Mouse (Mus musculus) neural tube, embryonic 15.5 days (tissue): ENCODE measurements at regions not wholly inside any gene's neighbourhood (a gene's known extent, or its start where the extent isn't known, plus 50 kb on each side); places are given as distances from the start of the nearest gene placed in this dataset.

Experiments used
- ATAC-seq: fragments of 200-750 bp; cut with Nextera tagmentation; 2 replicates; pipeline ENCODE4 v1.8.0; 2017; ENCODE audit warnings: mild to moderate bottlenecking, moderate TSS enrichment, moderate library complexity; ENCODE audit not compliant: low FRiP score
- H3K27ac ChIP-seq: fragments of 300-500 bp; sonication (generic); replicated peaks from 2 replicates; pipeline ENCODE4 v1.5.1; 2015; ENCODE audit warnings: mild to moderate bottlenecking, inconsistent platforms
- H3K27me3 ChIP-seq: fragments of 300-500 bp; sonication (generic); replicated peaks from 2 replicates; pipeline ENCODE4 v1.6.1; 2015; ENCODE audit warnings: inconsistent platforms
- H3K36me3 ChIP-seq: fragments of 300-500 bp; sonication (generic); 2 replicates; pipeline ENCODE4 v1.6.1; 2015; ENCODE audit warnings: inconsistent platforms
- H3K4me1 ChIP-seq: fragments of 300-500 bp; sonication (generic); 2 replicates; pipeline ENCODE4 v1.6.1; 2015; ENCODE audit warnings: inconsistent platforms
- H3K4me2 ChIP-seq: fragments of 300-500 bp; sonication (generic); 2 replicates; pipeline ENCODE4 v1.6.1; 2015; ENCODE audit warnings: inconsistent platforms, mild to moderate bottlenecking, moderate library complexity
- H3K4me3 ChIP-seq: fragments of 300-500 bp; sonication (generic); replicated peaks from 2 replicates; pipeline ENCODE4 v1.5.1; 2015; ENCODE audit warnings: mild to moderate bottlenecking, inconsistent platforms
- H3K9ac ChIP-seq: fragments of 300-500 bp; sonication (generic); replicated peaks from 2 replicates; pipeline ENCODE4 v1.6.1; 2015; ENCODE audit warnings: mild to moderate bottlenecking, inconsistent platforms
- H3K9me3 ChIP-seq: fragments of 300-500 bp; sonication (generic); replicated peaks from 2 replicates; pipeline ENCODE4 v1.6.1; 2016; ENCODE audit warnings: inconsistent platforms
- WGBS: fragments of 180-500 bp; shearing (Covaris S2); methylation state at CpG from one replicate; pipeline ENCODE4 v1.1.7; 2015; ENCODE audit warnings: mixed read lengths; 5-methylcytosine and 5-hydroxymethylcytosine counted together

DNA sequence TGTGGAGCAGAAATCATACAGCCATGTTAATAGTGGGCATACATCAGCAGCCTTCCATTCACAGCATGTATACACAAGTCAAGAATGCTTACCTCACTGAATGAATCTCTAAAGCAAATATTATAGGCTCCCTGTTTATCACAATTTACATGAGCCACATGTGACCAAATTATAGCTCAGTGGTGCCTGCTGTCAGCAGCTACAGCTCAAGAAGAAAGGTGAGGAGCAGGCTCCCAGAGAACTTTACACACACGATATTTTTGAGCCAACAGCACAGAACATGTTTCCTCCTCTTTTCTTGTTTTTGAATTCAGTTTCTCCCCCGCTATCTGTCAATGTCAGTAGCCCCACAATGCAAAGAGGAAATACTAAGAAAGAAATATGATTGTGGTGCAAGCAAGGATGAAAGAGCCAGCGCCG lies 1605.4 kb downstream of the 4930444P10Rik start:
- no peaks in the 10 kb centered on the region for H3K9me3 ChIP-seq
- H3K4me1 ChIP-seq, result no peaks in the 10 kb centered on the region
- H3K36me3 ChIP-seq, result no peaks in the 10 kb centered on the region
- no peaks in the 10 kb centered on the region for H3K27me3 ChIP-seq
- H3K9ac ChIP-seq, result no peak overlapping the region
- no peak overlapping the region for H3K4me2 ChIP-seq
- ATAC-seq, result no peak
- H3K4me3 ChIP-seq, result no peak overlapping the region
- H3K27ac ChIP-seq, result no peak overlapping the region
- 35% methylated on average over 4 of the region's 4 CpGs for WGBS

DNA sequence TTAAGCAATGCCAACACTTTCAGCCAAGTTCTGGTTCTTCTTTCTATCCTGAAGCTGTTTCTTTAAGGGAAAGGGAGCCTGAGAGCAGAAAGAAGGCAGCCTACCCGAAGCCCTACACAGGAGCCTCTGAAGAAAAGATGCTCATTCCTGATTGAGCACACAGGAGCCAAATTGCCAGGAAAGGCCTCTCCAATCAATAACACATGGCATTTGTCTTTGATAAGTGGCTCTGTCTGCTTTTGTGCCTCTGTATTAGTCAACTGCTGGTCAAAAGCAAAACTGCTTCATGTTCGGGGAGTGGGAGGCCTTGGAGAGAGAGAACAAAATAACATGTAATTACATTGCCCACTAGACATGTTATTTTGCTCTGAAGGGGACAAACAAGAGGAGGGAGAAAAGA lies 1607.4 kb downstream of the 4930444P10Rik start:
- no peak overlapping the region for H3K4me3 ChIP-seq
- 63% methylated on average over 2 of the region's 2 CpGs for WGBS
- no peak overlapping the region for H3K9ac ChIP-seq
- H3K36me3 ChIP-seq, result no peaks in the 10 kb centered on the region
- no peaks in the 10 kb centered on the region for H3K9me3 ChIP-seq
- H3K4me2 ChIP-seq, result no peak overlapping the region
- no peaks in the 10 kb centered on the region for H3K27me3 ChIP-seq
- no peak for ATAC-seq
- no peaks in the 10 kb centered on the region for H3K4me1 ChIP-seq
- H3K27ac ChIP-seq, result no peak overlapping the region

DNA sequence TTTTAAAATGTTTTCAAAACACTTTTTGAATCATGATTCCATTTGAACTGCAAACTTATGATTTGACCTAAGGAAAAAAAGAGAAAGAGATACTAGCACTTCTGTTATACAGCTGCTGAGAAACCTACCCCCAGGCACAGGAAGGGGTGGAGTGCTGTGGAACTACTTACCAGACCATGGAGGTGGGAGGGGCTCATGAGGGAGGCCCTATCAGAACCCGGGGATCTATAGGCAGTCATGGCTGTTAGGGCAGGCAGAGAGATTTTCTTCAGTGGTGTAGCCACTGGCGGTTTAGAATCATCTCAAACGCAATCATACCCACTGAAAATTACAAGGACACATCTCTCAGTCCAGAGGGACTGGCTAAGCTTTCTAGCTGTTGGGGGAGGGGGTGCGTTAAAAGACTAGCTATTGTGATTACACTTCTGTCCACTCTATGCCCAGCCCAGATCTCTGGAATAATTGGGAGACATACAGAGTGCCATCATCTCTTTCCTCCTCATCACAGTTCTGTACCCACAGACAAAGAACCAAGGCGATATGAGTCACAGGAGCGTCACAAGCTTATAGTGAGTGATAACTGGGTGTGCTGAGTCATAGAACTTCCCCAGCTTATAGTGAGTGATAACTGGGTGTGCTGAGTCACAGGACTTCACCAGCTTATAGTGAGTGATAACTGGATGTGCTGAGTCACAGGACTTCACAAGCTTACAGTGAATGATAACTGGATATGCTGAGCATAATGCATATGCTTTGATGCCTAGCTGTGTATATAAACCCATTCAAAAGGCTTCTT lies 1608.8 kb downstream of the 4930444P10Rik start:
- Histone ChIP-seq H3K4me1 (no peaks in the 10 kb centered on the region), H3K9me3 (no peaks in the 10 kb centered on the region), H3K4me2 (no peak overlapping the region), H3K9ac (no peak overlapping the region), H3K27me3 (no peaks in the 10 kb centered on the region), H3K4me3 (no peak overlapping the region), H3K36me3 (no peaks in the 10 kb centered on the region), H3K27ac (no peak overlapping the region)
- no peak for ATAC-seq
- 89% methylated on average over 6 of the region's 6 CpGs for WGBS

DNA sequence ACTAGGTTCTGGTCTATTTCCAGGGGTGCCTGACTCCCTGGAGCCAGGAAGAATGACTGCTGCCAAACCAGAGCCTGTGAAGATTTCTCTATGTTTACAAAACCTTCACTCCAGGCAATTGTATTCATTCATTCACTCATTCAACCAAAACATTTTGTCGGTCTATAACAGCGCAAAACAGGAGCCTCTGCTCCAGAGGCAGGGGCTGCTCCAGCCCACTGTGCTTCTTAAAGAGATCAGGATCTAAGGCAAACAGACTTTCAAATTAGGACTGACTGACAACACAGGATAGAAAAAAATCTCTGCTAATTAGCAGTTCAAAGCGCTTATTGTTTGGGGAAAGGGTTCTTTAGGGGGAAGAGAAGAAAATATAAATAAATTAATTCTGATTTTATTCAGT lies 1620.8 kb downstream of the 4930444P10Rik start:
- H3K27me3 ChIP-seq, result no peaks in the 10 kb centered on the region
- no peak overlapping the region for H3K4me3 ChIP-seq
- no peaks in the 10 kb centered on the region for H3K9me3 ChIP-seq
- H3K36me3 ChIP-seq, result no peaks in the 10 kb centered on the region
- no peaks in the 10 kb centered on the region for H3K4me1 ChIP-seq
- no peak overlapping the region for H3K27ac ChIP-seq
- H3K9ac ChIP-seq, result no peak overlapping the region
- no peak for ATAC-seq
- WGBS, result 33% methylated on average over 3 of the region's 3 CpGs
- no peak overlapping the region for H3K4me2 ChIP-seq

DNA sequence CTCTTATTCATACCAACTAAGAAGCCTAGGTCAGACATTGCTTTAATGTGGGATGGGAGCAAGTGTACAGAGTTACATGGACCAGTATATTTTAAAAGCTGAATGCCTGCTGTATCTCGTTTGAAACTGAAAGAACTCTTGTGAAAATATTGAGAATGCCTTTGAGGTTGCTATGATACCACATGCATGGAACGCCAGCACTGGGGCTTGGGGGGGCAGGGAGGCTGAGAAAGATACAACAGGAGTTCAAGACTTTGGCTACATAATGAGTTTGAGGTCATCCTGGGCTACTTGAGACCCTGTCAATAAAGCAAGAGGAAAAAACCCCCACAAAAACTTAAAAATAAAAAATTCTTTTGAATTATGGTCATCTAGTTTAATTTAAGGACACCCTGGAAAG lies 1621.6 kb downstream of the 4930444P10Rik start:
- no peak overlapping the region for H3K9ac ChIP-seq
- H3K4me3 ChIP-seq, result no peak overlapping the region
- H3K27ac ChIP-seq, result no peak overlapping the region
- ATAC-seq, result no peak
- no peaks in the 10 kb centered on the region for H3K4me1 ChIP-seq
- no peaks in the 10 kb centered on the region for H3K9me3 ChIP-seq
- H3K36me3 ChIP-seq, result no peaks in the 10 kb centered on the region
- H3K4me2 ChIP-seq, result no peak overlapping the region
- WGBS, result 14% methylated on average over 2 of the region's 2 CpGs
- no peaks in the 10 kb centered on the region for H3K27me3 ChIP-seq

DNA sequence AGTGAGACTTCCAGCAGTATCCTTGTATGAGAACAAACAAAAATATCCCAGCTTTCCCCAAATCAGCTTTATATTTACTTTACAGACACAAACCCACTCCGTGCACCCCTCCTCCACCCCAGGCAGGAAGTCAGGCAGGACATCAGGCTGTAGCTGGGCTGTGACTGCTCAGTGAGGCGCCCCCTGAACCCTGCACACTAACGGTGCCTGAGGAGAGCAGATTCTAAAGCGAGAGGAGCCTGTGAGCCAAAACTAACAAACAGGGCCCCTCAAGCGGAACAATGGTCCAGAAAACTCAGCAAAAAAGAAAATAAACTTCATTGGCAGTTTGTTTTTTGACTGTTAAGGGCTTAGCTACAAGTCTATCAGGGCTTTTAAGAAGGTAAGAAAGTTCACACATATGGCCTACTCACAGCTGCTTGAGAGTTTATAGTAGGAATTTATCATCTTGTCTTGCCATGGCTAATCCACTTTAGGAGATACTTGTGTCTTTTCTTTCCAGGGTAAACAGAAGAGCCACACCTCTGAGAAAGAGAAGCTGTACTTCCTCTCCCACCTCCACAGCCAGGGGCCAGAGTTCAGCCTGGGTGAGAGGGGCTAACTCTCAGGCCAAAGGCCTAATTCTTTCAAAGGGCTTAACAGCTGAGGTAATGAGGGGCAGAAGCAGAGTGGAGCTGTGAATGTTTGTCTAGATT lies 1628.2 kb downstream of the 4930444P10Rik start:
- Histone ChIP-seq H3K4me1 (no peaks in the 10 kb centered on the region), H3K27ac (no peak overlapping the region), H3K36me3 (no peaks in the 10 kb centered on the region), H3K9me3 (no peaks in the 10 kb centered on the region), H3K27me3 (no peaks in the 10 kb centered on the region), H3K4me3 (no peak overlapping the region), H3K4me2 (no peak overlapping the region), H3K9ac (no peak overlapping the region)
- no peak for ATAC-seq
- WGBS, result 22% methylated on average over 5 of the region's 5 CpGs

DNA sequence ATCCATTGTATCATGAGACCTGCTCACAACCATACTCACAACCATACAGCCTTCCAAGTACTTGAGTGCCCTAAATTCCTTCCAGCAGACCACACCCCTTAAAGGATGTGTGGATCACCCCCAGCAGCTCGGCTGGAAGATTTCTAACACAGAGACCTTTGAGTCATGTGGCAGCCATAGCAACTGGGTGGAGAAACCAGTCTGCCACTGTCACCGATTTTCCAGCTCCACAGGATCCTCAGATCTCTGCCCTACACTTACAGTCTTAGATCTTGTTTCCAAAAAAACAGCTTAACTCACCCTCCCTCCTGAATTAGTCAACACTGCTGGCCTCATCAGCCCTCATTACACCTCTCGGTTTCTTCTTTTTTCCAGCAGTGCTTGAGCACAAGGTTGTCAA lies 1630.6 kb downstream of the 4930444P10Rik start:
- Histone ChIP-seq H3K4me2 (no peak overlapping the region), H3K27me3 (no peaks in the 10 kb centered on the region), H3K4me1 (no peaks in the 10 kb centered on the region), H3K4me3 (no peak overlapping the region), H3K27ac (no peak overlapping the region), H3K36me3 (no peaks in the 10 kb centered on the region), H3K9ac (no peak overlapping the region), H3K9me3 (no peaks in the 10 kb centered on the region)
- WGBS, result 36% methylated on average over 3 of the region's 3 CpGs
- ATAC-seq, result no peak

DNA sequence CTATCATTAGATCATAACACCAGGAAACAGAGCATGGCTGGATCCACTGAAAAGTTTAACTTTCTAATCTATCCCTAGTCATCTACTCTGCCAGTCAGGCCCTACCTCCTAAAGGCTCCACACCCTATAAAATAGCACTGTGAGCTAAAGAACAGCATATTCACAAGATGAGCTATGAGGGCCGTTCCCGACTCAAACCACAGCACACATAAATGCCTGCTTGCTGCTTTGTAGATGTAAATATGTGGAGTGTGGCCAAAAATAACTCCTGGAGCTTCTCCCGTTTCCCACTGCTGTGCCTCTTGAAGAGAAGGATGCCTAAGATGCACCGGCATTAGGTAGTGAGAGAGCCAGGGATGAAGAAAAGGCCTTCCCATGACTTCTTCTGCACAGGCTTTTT lies 1632.3 kb downstream of the 4930444P10Rik start:
- Histone ChIP-seq H3K4me2 (no peak overlapping the region), H3K4me3 (no peak overlapping the region), H3K27ac (no peak overlapping the region), H3K36me3 (no peaks in the 10 kb centered on the region), H3K4me1 (no peaks in the 10 kb centered on the region), H3K9ac (no peak overlapping the region), H3K9me3 (no peaks in the 10 kb centered on the region), H3K27me3 (no peaks in the 10 kb centered on the region)
- no peak for ATAC-seq
- WGBS, result 80% methylated on average over 4 of the region's 4 CpGs

DNA sequence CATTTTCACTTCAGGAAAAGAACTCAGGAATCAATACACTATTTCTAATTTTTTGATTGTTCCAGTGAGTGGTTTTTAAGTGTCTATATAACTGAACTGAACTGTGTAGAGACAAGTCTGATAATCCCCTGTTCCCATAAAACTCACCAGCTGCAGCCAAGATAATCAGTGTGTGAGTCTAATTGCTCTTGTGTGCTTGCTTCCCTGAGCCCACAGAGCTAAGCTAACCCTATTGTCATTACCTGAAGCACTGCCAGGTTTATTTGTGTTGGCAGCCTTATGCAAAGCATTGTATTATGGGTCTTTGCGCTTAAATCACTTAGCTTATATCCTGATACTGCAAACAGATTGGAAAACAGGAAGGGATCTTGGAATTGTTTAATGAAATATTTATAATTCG lies 1663.8 kb downstream of the 4930444P10Rik start:
- Histone ChIP-seq H3K4me1 (no peaks in the 10 kb centered on the region), H3K4me2 (no peak overlapping the region), H3K9me3 (no peaks in the 10 kb centered on the region), H3K27ac (no peak overlapping the region), H3K9ac (no peak overlapping the region), H3K27me3 (no peaks in the 10 kb centered on the region), H3K36me3 (no peaks in the 10 kb centered on the region), H3K4me3 (no peak overlapping the region)
- WGBS, result 54% methylated on average over 2 of the region's 2 CpGs
- ATAC-seq, result peak; percentile 53; the same call in 1 of the 2 replicates

DNA sequence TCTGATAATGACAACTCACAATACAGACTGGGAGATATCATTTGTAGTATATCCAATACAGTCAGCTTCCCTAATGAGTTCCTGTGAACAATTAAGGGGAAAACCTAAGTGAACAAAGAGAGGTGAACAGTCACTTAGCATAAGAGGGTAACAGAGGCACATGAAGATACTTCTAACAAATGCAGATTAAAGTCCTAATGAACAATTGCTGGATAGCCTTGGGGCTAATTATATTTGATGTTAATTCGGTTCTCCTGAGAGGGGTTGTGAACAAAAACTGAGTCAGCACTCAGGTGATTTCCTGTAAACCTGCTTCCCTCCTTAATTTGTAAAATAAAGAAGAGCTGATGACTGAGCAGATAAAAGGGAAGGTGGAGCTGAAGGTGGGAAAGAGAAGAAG lies 1672.1 kb downstream of the 4930444P10Rik start:
- no peaks in the 10 kb centered on the region for H3K9me3 ChIP-seq

DNA sequence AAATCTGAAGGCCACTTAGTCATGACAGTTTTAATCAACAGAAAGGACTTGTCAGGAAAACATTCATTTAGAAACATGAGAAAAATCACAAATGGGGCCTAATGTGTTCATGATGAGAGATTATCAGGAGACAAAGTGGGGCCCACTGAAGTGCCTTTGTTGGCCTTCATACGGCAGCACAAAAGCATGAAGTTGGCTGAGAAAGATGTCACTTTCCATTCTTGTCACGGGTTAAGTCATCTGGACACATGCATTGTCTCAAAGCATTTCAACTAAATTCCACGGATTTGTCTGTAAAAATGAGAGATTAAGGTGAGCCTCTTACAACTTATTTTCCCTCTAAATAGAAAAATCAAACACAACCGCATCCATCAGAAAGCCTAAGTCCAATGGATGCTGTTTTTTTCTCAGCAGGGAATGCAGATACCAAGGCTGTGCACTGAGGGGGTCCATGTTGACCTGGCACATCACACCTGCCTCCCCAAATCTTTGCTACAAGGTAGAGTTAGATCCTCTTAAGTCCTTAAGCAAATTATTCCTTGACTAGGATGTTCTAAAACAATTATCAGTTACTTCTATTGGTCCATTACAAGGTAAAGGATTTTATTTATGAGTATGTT lies 1679.2 kb downstream of the 4930444P10Rik start:
- no peaks in the 10 kb centered on the region for H3K36me3 ChIP-seq
- no peak for ATAC-seq
- H3K4me1 ChIP-seq, result no peaks in the 10 kb centered on the region
- no peak overlapping the region for H3K4me2 ChIP-seq
- H3K4me3 ChIP-seq, result no peak overlapping the region
- no peak overlapping the region for H3K9ac ChIP-seq
- H3K27me3 ChIP-seq, result no peaks in the 10 kb centered on the region
- no peaks in the 10 kb centered on the region for H3K9me3 ChIP-seq
- WGBS, result 74% methylated on average over 4 of the region's 4 CpGs
- no peak overlapping the region for H3K27ac ChIP-seq

More for the DNA sequence above, 1672.1 kb downstream of the 4930444P10Rik start:
- Histone ChIP-seq H3K4me3 (no peak overlapping the region), H3K27ac (no peak overlapping the region), H3K4me1 (no peaks in the 10 kb centered on the region), H3K9ac (no peak overlapping the region), H3K36me3 (no peaks in the 10 kb centered on the region), H3K4me2 (no peak overlapping the region), H3K27me3 (no peaks in the 10 kb centered on the region)
- WGBS, result 77% methylated on average over 1 of the region's 1 CpGs
- no peak for ATAC-seq
